Mouse (Mus musculus) urinary bladder, postnatal 25 days (tissue): ENCODE results near the gene a.

Source experiments
- DNase-seq: peaks from one replicate; pipeline ENCODE4 v3.0.0; 2022; ENCODE audit warnings: low spot score

The a gene

GRCm38 (mm10) chr2:155098720-155099380 is 307.6 kb downstream of the a start:
- DNase-seq, result no peak

- DNase-seq, result no peak
Measured at GRCm38 (mm10) chr2:155099421-155099820, 308.2 kb downstream of the a start.

GRCm38 (mm10) chr2:155099994-155100795 is 309.0 kb downstream of the a start:
- no peak for DNase-seq
